Mouse (Mus musculus) forebrain, embryonic 14.5 days (tissue): ENCODE measurements at regions not wholly inside any gene's neighbourhood (a gene's known extent, or its start where the extent isn't known, plus 50 kb on each side); places are given as distances from the start of the nearest gene placed in this dataset.
A peak's percentile ranks its signal among the peaks of the same experiment; 100 is the strongest.

Experiments used
- ATAC-seq: fragments of 200-750 bp; cut with Nextera tagmentation; 2 replicates; pipeline ENCODE4 v1.8.0; 2017; ENCODE audit warnings: mild to moderate bottlenecking, moderate library complexity
- DNase-seq: peaks from one replicate; pipeline ENCODE4 v3.0.0-alpha.2; 2015; ENCODE audit warnings: low spot score
- H3K27ac ChIP-seq: fragments of 300-500 bp; sonication (generic); 2 replicates; pipeline ENCODE4 v1.5.1; 2014; ENCODE audit warnings: low read depth, mild to moderate bottlenecking, control low read depth, low read length, moderate library complexity
- H3K27me3 ChIP-seq: fragments of 300-500 bp; sonication (generic); replicated peaks from 2 replicates; pipeline ENCODE4 v1.6.1; 2014; ENCODE audit warnings: low read length, control low read depth, mixed read lengths; ENCODE audit not compliant: control insufficient read depth, insufficient read depth
- H3K36me3 ChIP-seq: fragments of 300-500 bp; sonication (generic); 2 replicates; pipeline ENCODE4 v1.6.1; 2014; ENCODE audit warnings: low read length, control low read depth; ENCODE audit not compliant: control insufficient read depth, insufficient read depth
- H3K4me1 ChIP-seq: fragments of 300-500 bp; sonication (generic); 2 replicates; pipeline ENCODE4 v1.6.1; 2014; ENCODE audit warnings: antibody characterized with exemption, low read length, control low read depth; ENCODE audit not compliant: control insufficient read depth, insufficient read depth
- H3K4me2 ChIP-seq: fragments of 300-500 bp; sonication (generic); 2 replicates; pipeline ENCODE4 v1.6.1; 2014; ENCODE audit warnings: mild to moderate bottlenecking, control low read depth, low read length
- H3K4me3 ChIP-seq: fragments of 300-500 bp; sonication (generic); 2 replicates; pipeline ENCODE4 v1.5.1; 2014; ENCODE audit warnings: low read depth, low read length, control low read depth
- H3K9ac ChIP-seq: fragments of 300-500 bp; sonication (generic); 2 replicates; pipeline ENCODE4 v1.6.1; 2014; ENCODE audit warnings: mild to moderate bottlenecking, low read length, control low read depth, moderate library complexity
- H3K9me3 ChIP-seq: fragments of 300-500 bp; sonication (generic); replicated peaks from 2 replicates; pipeline ENCODE4 v1.6.1; 2016; ENCODE audit warnings: low read length, control low read depth, mixed read lengths; ENCODE audit not compliant: control insufficient read depth
- WGBS: fragments of 180-500 bp; shearing (Covaris S2); extraction: QIAGEN DNeasy Blood & Tissue Kit; methylation state at CpG from one replicate; pipeline ENCODE4 v1.1.7; 2014; 5-methylcytosine and 5-hydroxymethylcytosine counted together

DNA sequence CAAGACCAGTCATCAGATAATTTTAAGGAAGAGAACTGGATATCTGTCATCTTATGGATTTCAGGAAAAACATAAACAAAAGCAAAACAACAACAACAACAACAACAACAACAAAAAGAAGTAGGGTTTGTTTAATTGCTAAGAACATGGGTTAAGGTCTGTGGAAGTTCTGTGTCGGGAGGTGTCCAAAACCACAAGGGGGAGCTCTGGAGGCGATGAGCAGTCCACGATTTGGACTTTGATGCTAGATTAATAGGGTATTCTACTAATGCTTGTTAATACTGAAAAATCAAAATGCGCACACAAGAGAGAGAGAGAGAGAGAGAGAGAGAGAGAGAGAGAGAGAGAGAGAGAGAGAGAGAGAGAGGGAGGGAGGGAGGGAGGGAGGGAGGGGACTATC, 692.0 kb upstream of the Car10 start:
- ATAC-seq (no peak), DNase-seq (peak; percentile 57)
- 10% methylated on average over 3 of the region's 4 CpGs for WGBS
- no peak overlapping the region for H3K4me3 ChIP-seq
- H3K27me3 ChIP-seq, result no peaks in the 10 kb centered on the region
- no peaks in the 10 kb centered on the region for H3K4me1 ChIP-seq
- no peaks in the 10 kb centered on the region for H3K9me3 ChIP-seq
- H3K27ac ChIP-seq, result no peak overlapping the region
- no peak overlapping the region for H3K9ac ChIP-seq
- no peak overlapping the region for H3K4me2 ChIP-seq
- no peaks in the 10 kb centered on the region for H3K36me3 ChIP-seq

DNA sequence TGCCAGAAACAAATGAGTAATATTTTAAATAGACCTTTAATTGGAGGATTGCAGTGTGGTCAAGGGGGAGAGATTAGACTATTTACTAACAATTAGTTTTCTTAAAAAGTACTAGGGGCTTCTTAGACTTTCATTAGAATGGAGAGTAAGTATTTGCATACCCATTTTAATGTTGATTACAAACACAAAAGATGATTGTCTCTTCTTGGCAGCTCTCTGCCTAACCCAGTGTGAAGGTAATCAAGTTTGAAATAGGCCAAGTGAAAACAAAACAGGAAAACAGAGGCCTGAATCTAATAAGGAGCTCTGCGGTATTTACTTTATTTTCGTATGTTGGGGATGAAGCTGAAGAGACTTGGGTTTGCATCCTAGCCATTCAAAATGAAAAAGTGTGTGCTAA, 646.5 kb upstream of the Car10 start:
- H3K4me3 ChIP-seq, result no peak overlapping the region
- ATAC-seq (peak; percentile 46), DNase-seq (peak; percentile 72)
- H3K36me3 ChIP-seq, result no peaks in the 10 kb centered on the region
- H3K4me1 ChIP-seq, result no peaks in the 10 kb centered on the region; the same call in 1 of the 2 replicates
- no peaks in the 10 kb centered on the region for H3K27me3 ChIP-seq
- WGBS, result 1% methylated on average over 2 of the region's 2 CpGs
- no peaks in the 10 kb centered on the region for H3K9me3 ChIP-seq
- no peak overlapping the region for H3K9ac ChIP-seq
- no peak overlapping the region for H3K27ac ChIP-seq
- H3K4me2 ChIP-seq, result no peak overlapping the region

DNA sequence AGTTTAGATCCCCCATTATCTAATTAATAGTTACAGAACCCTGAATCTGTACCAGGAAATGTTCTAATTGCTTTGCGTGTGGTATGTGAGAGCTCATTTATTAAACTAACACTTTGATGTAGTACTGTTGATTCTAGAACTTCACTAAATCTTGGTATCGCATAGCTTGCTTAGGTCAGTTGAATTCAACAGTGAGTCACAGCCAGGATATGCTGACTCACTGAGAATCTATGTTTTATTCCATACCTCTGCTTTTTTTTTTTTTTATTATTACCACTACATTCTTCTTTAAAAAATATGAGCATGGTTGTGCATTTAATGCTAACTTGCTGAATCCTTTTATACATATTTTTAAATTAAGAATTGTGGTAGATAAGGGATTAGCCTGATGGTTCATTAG, 602.5 kb upstream of the Car10 start:
- ATAC-seq, result no peak
- 96% methylated on average over 2 of the region's 2 CpGs for WGBS
- no peak for DNase-seq
- Histone ChIP-seq H3K4me1 (no peaks in the 10 kb centered on the region), H3K9ac (no peak overlapping the region), H3K27ac (no peak overlapping the region), H3K36me3 (no peaks in the 10 kb centered on the region), H3K4me2 (no peak overlapping the region), H3K9me3 (no peaks in the 10 kb centered on the region), H3K27me3 (no peaks in the 10 kb centered on the region), H3K4me3 (no peak overlapping the region)
